In genomic region chr9:15495921-15496577, GRCm38 (mm10) we compare ENCODE assay signal across 9 mouse cellular contexts. TPM values are rescaled to one million over a fixed set of nuclear protein-coding genes. Genes with fewer than 3 reads are reported as not detected.
DNase-seq lines count a peak whose midpoint lies in the region; ATAC-seq and TF ChIP-seq lines count a peak whose summit lies in the region.
"Had no signal": no experiment of that assay in that cellular context is flagged by ENCODE, and none has a peak within 500 bp of the region (broad histone marks: within the 10 kb centered on the region; RNA-seq: fewer than 3 reads in every experiment).

No protein-coding gene starts in this region.

- H3K36me3 ChIP-seq in kidney, postnatal 0 days (ENCODE audit: insufficient read depth, low read length) = no peaks in the 10 kb centered on the region
- no peaks in the 10 kb centered on the region for H3K36me3 ChIP-seq in limb, embryonic 13.5 days

- no peak overlapping the region for H3K4me2 ChIP-seq in kidney, postnatal 0 days (ENCODE audit: low read length)
- peak overlapping the region; percentile 24 for H3K4me2 ChIP-seq in limb, embryonic 13.5 days (replicated peaks)

- peaks cover 20% of the 10 kb centered on the region for H3K4me1 ChIP-seq in kidney, postnatal 0 days (replicated peaks; ENCODE audit: insufficient read depth, low read length)
- peaks cover 33% of the 10 kb centered on the region for H3K4me1 ChIP-seq in brown adipose tissue, adult 24 weeks (ENCODE audit: control insufficient read depth, insufficient read depth, insufficient read length, low read length)
- H3K4me1 ChIP-seq in limb, embryonic 13.5 days = peaks cover 53% of the 10 kb centered on the region

- TF ChIP-seq CTCF in gastrocnemius, adult 2 months (IDR thresholded peaks at IDR 0.05) = no peak
- no peak for TF ChIP-seq CTCF in kidney, postnatal 0 days (IDR thresholded peaks at IDR 0.05; ENCODE audit: low read depth)

- H3K4me3 ChIP-seq in gastrocnemius, adult 2 months = peak overlapping the region; percentile 17
- no peak overlapping the region for H3K4me3 ChIP-seq in kidney, postnatal 0 days (replicated peaks; ENCODE audit: low read depth, low read length)
- peak overlapping the region; percentile 4; the same call in 1 of the 2 replicates for H3K4me3 ChIP-seq in brown adipose tissue, adult 24 weeks (ENCODE audit: insufficient read depth, low read depth, low read length)
- no peak overlapping the region for H3K4me3 ChIP-seq in limb, embryonic 13.5 days

- H3K27me3 ChIP-seq in kidney, postnatal 0 days (ENCODE audit: insufficient read depth, low read length) = no peaks in the 10 kb centered on the region
- peaks cover 17% of the 10 kb centered on the region for H3K27me3 ChIP-seq in limb, embryonic 13.5 days

- no peaks in the 10 kb centered on the region for H3K9me3 ChIP-seq in kidney, postnatal 0 days (replicated peaks; ENCODE audit: low read length)
- H3K9me3 ChIP-seq in limb, embryonic 13.5 days = no peaks in the 10 kb centered on the region

- H3K27ac ChIP-seq in gastrocnemius, adult 2 months = peak overlapping the region; percentile 72
- H3K27ac ChIP-seq in kidney, postnatal 0 days = peak overlapping the region; percentile 71
- H3K27ac ChIP-seq in brown adipose tissue, adult 24 weeks (replicated peaks; ENCODE audit: low read depth, low read length) = peak overlapping the region; percentile 43
- H3K27ac ChIP-seq in limb, embryonic 13.5 days = peak overlapping the region; percentile 52

- intact Hi-C loops in gastrocnemius, adult 2 months (cut with DNase I) = loop anchor here (10.0 kb wide), 1 partner anchor 389 kb away; no protein-coding TSS in a partner anchor
- intact Hi-C loops in gastrocnemius, postnatal 14 days (cut with DNase I; ENCODE audit: low total_unique reads) = loop anchor here (5.0 kb wide), 1 partner anchor 41 kb away; no protein-coding TSS in a partner anchor

- 0 out of 2 replicates have a peak overlapping the region, but pooled peaks have one; percentile 19 for H3K9ac ChIP-seq in kidney, postnatal 0 days (ENCODE audit: low read depth, low read length)
- H3K9ac ChIP-seq in limb, embryonic 13.5 days = 0 out of 2 replicates have a peak overlapping the region, but pooled peaks have one; percentile 4

- no peak for DNase-seq in gastrocnemius, adult 2 months
- no peak for DNase-seq in gastrocnemius, postnatal 14 days
- no peak for DNase-seq in kidney, postnatal 0 days (ENCODE audit: low spot score)
- DNase-seq in kidney, adult 11 months = no peak
- no peak for DNase-seq in natural killer cell, adult 2 months (ENCODE audit: low spot score in 2 of 2)
- no peak for DNase-seq in thymus, adult 18-20 months
- DNase-seq: cerebellum, adult 9-11 months had no signal

- 35% methylated on average over 8 of the region's 8 CpGs for WGBS in kidney, postnatal 0 days
- 23% methylated on average over 8 of the region's 8 CpGs for WGBS in limb, embryonic 13.5 days

- ATAC-seq in kidney, postnatal 0 days (replicated peaks; ENCODE audit: low FRiP score, low read depth) = no peak
- ATAC-seq in limb, embryonic 13.5 days (ENCODE audit: low FRiP score, low read depth) = no peak

RNA-seq across cellular contexts. Expression of gene Smco4, which starts 2.8 kb away (rescaled TPM):
- total RNA-seq in gastrocnemius, adult 2 months (2021) = 10 to 100 TPM in 1 of 2 experiments, 1 to 10 TPM in 1; 6.8 to 15.0 TPM
- total RNA-seq in gastrocnemius, postnatal 14 days (2021) = 10 to 100 TPM; 12.9 to 16.9 TPM
- polyA plus RNA-seq in kidney, postnatal 0 days (2015; fragmentation: Nextera tagmentation; extraction: Ambion mirVana) = 3.7 and 3.9 TPM in 2 replicates
- 14.5 and 22.4 TPM in 2 replicates for polyA plus RNA-seq in brown adipose tissue, adult 24 weeks (2012; ENCODE audit: insufficient read depth, insufficient read length, missing spikeins)
- 2.8 and 3.3 TPM in 2 replicates for polyA plus RNA-seq in limb, embryonic 13.5 days (2015; fragmentation: Nextera tagmentation; extraction: Ambion mirVana)

Comparison
In these comparisons a context has a peak if more than half of its experiments do, and no peak if none do; other contexts are left out.
1. H3K4me3 ChIP-seq: peak in gastrocnemius, adult 2 months (single experiment) and brown adipose tissue, adult 24 weeks (single experiment); none in kidney, postnatal 0 days (single experiment) and limb, embryonic 13.5 days (single experiment).
2. Peak in every context shown above with its lines, with median percentiles within 50 percentile points of each other: H3K27ac ChIP-seq.